ENCODE assay signal across 31 mouse cellular contexts in the genomic region with DNA sequence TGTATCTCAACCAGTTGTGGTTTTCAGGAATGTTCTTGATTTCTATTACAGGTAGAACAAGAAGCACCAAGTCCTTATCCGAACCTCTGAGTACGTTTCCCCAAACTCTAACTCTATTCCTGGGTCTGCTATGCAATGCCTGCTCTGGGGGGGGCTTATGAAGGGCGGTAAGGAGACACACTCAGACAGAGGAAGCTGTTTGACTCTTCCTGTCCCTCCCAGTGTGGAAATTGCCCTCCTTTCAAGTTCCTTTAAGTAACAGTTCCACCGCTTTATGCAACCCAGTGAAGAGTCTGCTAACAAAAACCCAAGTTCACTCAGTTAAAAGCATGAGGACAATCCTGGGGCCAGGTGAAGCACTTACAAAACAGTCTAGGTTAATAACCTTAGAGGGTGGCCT. TPM values are rescaled to one million over a fixed set of nuclear protein-coding genes. Genes with fewer than 3 reads are reported as not detected.
A peak's percentile ranks its signal among the peaks of the same experiment; 100 is the strongest.
DNase-seq lines count a peak whose midpoint lies in the region; ATAC-seq and TF ChIP-seq lines count a peak whose summit lies in the region.
"Had no signal": no experiment of that assay in that cellular context is flagged by ENCODE, and none has a peak within 500 bp of the region (broad histone marks: within the 10 kb centered on the region; RNA-seq: fewer than 3 reads in every experiment).

No protein-coding gene starts in this region.

- no peaks in the 10 kb centered on the region for H3K4me1 ChIP-seq in kidney, adult 2 months (ENCODE audit: control insufficient read depth, insufficient read depth, low read length)
- H3K4me1 ChIP-seq in lung, adult 2 months (ENCODE audit: control insufficient read depth, insufficient read depth, low read length), result peaks cover 3% of the 10 kb centered on the region; the same call in 1 of the 2 replicates
- peaks cover 14% of the 10 kb centered on the region for H3K4me1 ChIP-seq in embryonic fibroblast, embryonic 13.5 days (ENCODE audit: control insufficient read depth, insufficient read depth, low read length)
- H3K4me1 ChIP-seq: embryonic facial prominence, embryonic 15.5 days; stomach, embryonic 15.5 days had no signal

- H3K36me3 ChIP-seq in kidney, adult 2 months (ENCODE audit: control insufficient read depth, insufficient read depth, low read length), result no peaks in the 10 kb centered on the region
- H3K36me3 ChIP-seq: embryonic facial prominence, embryonic 15.5 days; kidney, embryonic 15.5 days; stomach, embryonic 15.5 days had no signal

- no peak for TF ChIP-seq POLR2A in kidney, adult 2 months (IDR thresholded peaks at IDR 0.05; ENCODE audit: low read depth, low read length)
- TF ChIP-seq POLR2A in lung, adult 2 months (IDR thresholded peaks at IDR 0.05; ENCODE audit: borderline replicate concordance, extremely low read depth, low read depth, low read length), result no peak
- no peak for TF ChIP-seq POLR2A in embryonic fibroblast, embryonic 13.5 days (IDR thresholded peaks at IDR 0.05; ENCODE audit: low read depth, low read length)

- no peaks in the 10 kb centered on the region for H3K27me3 ChIP-seq in kidney, adult 2 months (replicated peaks; ENCODE audit: control insufficient read depth, insufficient read depth, low read length)
- H3K27me3 ChIP-seq: embryonic facial prominence, embryonic 15.5 days; kidney, embryonic 15.5 days; stomach, embryonic 15.5 days had no signal

- no peak for TF ChIP-seq CTCF in kidney, adult 2 months (conservative IDR thresholded peaks at IDR 0.05; ENCODE audit: insufficient read depth, insufficient read length, low read depth, low read length)
- TF ChIP-seq CTCF in lung, adult 2 months (IDR thresholded peaks at IDR 0.05; ENCODE audit: insufficient read depth, low read length), result no peak
- TF ChIP-seq CTCF in embryonic fibroblast, embryonic 13.5 days (IDR thresholded peaks at IDR 0.05; ENCODE audit: borderline replicate concordance, insufficient read depth, low read length), result no peak

- peak; percentile 19 for DNase-seq in kidney, adult 2 months
- no peak for DNase-seq in kidney, adult 8-10 months
- DNase-seq in lung, postnatal 25 days (ENCODE audit: low spot score), result peak; percentile 4
- DNase-seq in lung, adult 2 months, result no peak
- no peak for DNase-seq in adrenal gland, adult 18-20 months (ENCODE audit: low spot score in 2 of 2)
- no peak for DNase-seq in thymus, postnatal 25 days
- DNase-seq: adrenal gland, adult 8-10 months; B cell, adult 2 months; cerebellum, adult 11-12 months; cerebellum, postnatal 14 days; gastrocnemius, postnatal 14 days; left cerebral cortex, postnatal 4 days; liver; lung, embryonic 14.5 days; retina, postnatal 1 day; thymus, adult 2 months had no signal

- 49% methylated on average over 4 of the region's 4 CpGs for WGBS in kidney, adult 2 months
- 32% methylated on average over 4 of the region's 4 CpGs for WGBS in lung, adult 2 months

- H3K27ac ChIP-seq in kidney, adult 2 months (ENCODE audit: insufficient read depth, low read depth, low read length), result no peak overlapping the region; the same call in 1 of the 2 replicates
- H3K27ac ChIP-seq in embryonic fibroblast, embryonic 13.5 days (ENCODE audit: insufficient read depth, low read length), result peak overlapping the region; percentile 38
- H3K27ac ChIP-seq: embryonic facial prominence, embryonic 15.5 days; hindbrain, embryonic 14.5 days; kidney, embryonic 15.5 days; layer of hippocampus, adult 2 months; left cerebral cortex, adult 2 months; stomach, embryonic 15.5 days had no signal

- ATAC-seq in monocyte, adult 5-6 weeks (replicated peaks; ENCODE audit: insufficient number of reproducible peaks, low FRiP score, low TSS enrichment, poor library complexity, severe bottlenecking), result 0 out of 2 replicates have a peak, but pooled peaks have one; percentile 47
- ATAC-seq: forebrain, embryonic 14.5 days; midbrain, embryonic 16.5 days had no signal

- no peak overlapping the region for H3K4me3 ChIP-seq in kidney, adult 2 months (ENCODE audit: insufficient read depth, low read depth, low read length)
- no peak overlapping the region for H3K4me3 ChIP-seq in lung, adult 2 months (replicated peaks; ENCODE audit: extremely low read depth, low read depth, low read length)
- no peak overlapping the region for H3K4me3 ChIP-seq in embryonic fibroblast, embryonic 13.5 days (ENCODE audit: insufficient read depth, low read length)
- H3K4me3 ChIP-seq: embryonic facial prominence, embryonic 15.5 days; kidney, embryonic 15.5 days; layer of hippocampus, adult 2 months; left cerebral cortex, adult 2 months; stomach, embryonic 15.5 days had no signal

RNA-seq across cellular contexts. Expression of a gene that starts 38.5 kb away (rescaled TPM):
- polyA plus RNA-seq in kidney, adult 2 months (2012; rRNA removed), result 0.22 and 1.3 TPM in 2 replicates
- polyA plus RNA-seq in lung, adult 2 months (2012; rRNA removed), result 0.49 and 0.75 TPM in 2 replicates
- polyA plus RNA-seq in embryonic fibroblast, embryonic 13.5 days (2011; ENCODE audit: insufficient read length, low read depth, missing spikeins), result not detected in 2 replicates
- 2.6 to 4.7 TPM in 2 of 3 replicates, not detected in the other for total RNA-seq in monocyte, adult 5-6 weeks (2017)
- 1 to 10 TPM; 2.4 to 3.7 TPM for total RNA-seq in adrenal gland, adult 18-20 months (2021)
- total RNA-seq: heart, postnatal 10 days had no signal
- polyA plus RNA-seq: heart, embryonic 11.5 days had no signal

RNA-seq across cellular contexts. Expression of a gene that starts 40.0 kb away (rescaled TPM):
- not detected in 2 replicates for polyA plus RNA-seq in kidney, adult 2 months (2012; rRNA removed)
- polyA plus RNA-seq in lung, adult 2 months (2012; rRNA removed), result 0.08 TPM in 1 of 2 replicates, not detected in the other
- polyA plus RNA-seq in embryonic fibroblast, embryonic 13.5 days (2011; ENCODE audit: insufficient read length, low read depth, missing spikeins), result not detected in 2 replicates
- total RNA-seq in monocyte, adult 5-6 weeks (2017), result not detected in 3 replicates
- total RNA-seq in adrenal gland, adult 18-20 months (2021), result not detected
- total RNA-seq: adrenal gland, adult 8-10 months; gastrocnemius, postnatal 14 days; heart, postnatal 10 days; layer of hippocampus, adult 2 months; left cerebral cortex, adult 2 months; left cerebral cortex, postnatal 4 days; megakaryocyte-erythroid progenitor cell, adult 5-6 weeks had no signal
- polyA plus RNA-seq: brain, embryonic 14.5 days; embryonic facial prominence, embryonic 15.5 days; forebrain, embryonic 14.5 days; heart, embryonic 11.5 days; hindbrain, embryonic 14.5 days; kidney, embryonic 15.5 days; lung, embryonic 14.5 days; midbrain, embryonic 16.5 days; urinary bladder, adult 2 months had no signal

Comparison
In these comparisons a context has a peak if more than half of its experiments do, and no peak if none do; other contexts are left out.
1. DNase-seq: peak in kidney, adult 2 months (single experiment) and lung, postnatal 25 days (single experiment); none in kidney, adult 8-10 months (0 of 2), lung, adult 2 months (single experiment), adrenal gland, adult 18-20 months (0 of 2) and thymus, postnatal 25 days (single experiment).